Mouse (Mus musculus) ES-E14 (cell line): Measurements from ENCODE around the gene Gm10778.

Experiments used
- HCFC1 ChIP-seq: IDR thresholded peaks from 2 replicates; pipeline ENCODE4 v1.6.1; 2012; ENCODE audit warnings: low read length, inconsistent platforms, borderline replicate concordance; ENCODE audit not compliant: insufficient read depth
- ZNF384 ChIP-seq: IDR thresholded peaks from 2 replicates; pipeline ENCODE4 v1.6.1; 2012; ENCODE audit warnings: low read depth, low read length, inconsistent platforms

GRCm38 (mm10) chr10:81600738-81601203 lies 48.1 kb upstream of the Gm10778 start, which contains the start of gene Tle6:
- no peak for TF ChIP-seq HCFC1
- TF ChIP-seq ZNF384: no peak
